Mouse (Mus musculus) heart, embryonic 12.5 days (tissue): Measurements from ENCODE around the gene Lmod3. TPM values are rescaled to one million over a fixed set of nuclear protein-coding genes. Genes with fewer than 3 reads are reported as not detected.
A peak's percentile ranks its signal among the peaks of the same experiment; 100 is the strongest.
"Not testable (repeated sequence)": the region's sequence is repeated elsewhere in the genome, so short reads cannot be mapped to it uniquely, and the experiment has no call there.

ENCODE experiments used
- ATAC-seq: fragments of 200-750 bp; cut with Nextera tagmentation; 2 replicates; pipeline ENCODE4 v1.8.0; 2017; ENCODE audit warnings: moderate TSS enrichment, moderate library complexity; ENCODE audit not compliant: insufficient number of reproducible peaks, low FRiP score
- H3K27ac ChIP-seq: fragments of 300-500 bp; sonication (generic); 2 replicates; pipeline ENCODE4 v1.5.1; 2016; ENCODE audit warnings: mild to moderate bottlenecking, moderate library complexity; ENCODE audit not compliant: poor library complexity, severe bottlenecking
- H3K27me3 ChIP-seq: fragments of 300-500 bp; sonication (generic); replicated peaks from 2 replicates; pipeline ENCODE4 v1.6.1; 2016; ENCODE audit warnings: mild to moderate bottlenecking, moderate library complexity
- H3K36me3 ChIP-seq: fragments of 300-500 bp; sonication (generic); 2 replicates; pipeline ENCODE4 v1.6.1; 2016; ENCODE audit warnings: mild to moderate bottlenecking, moderate library complexity
- H3K4me1 ChIP-seq: fragments of 300-500 bp; sonication (generic); replicated peaks from 2 replicates; pipeline ENCODE4 v1.6.1; 2016; ENCODE audit warnings: mild to moderate bottlenecking
- H3K4me2 ChIP-seq: fragments of 300-500 bp; sonication (generic); 2 replicates; pipeline ENCODE4 v1.6.1; 2016; ENCODE audit warnings: mild to moderate bottlenecking, moderate library complexity
- H3K4me3 ChIP-seq: fragments of 300-500 bp; sonication (generic); 2 replicates; pipeline ENCODE4 v1.5.1; 2016; ENCODE audit warnings: mild to moderate bottlenecking
- H3K9ac ChIP-seq: fragments of 300-500 bp; sonication (generic); 2 replicates; pipeline ENCODE4 v1.6.1; 2016; ENCODE audit warnings: mild to moderate bottlenecking, moderate library complexity
- H3K9me3 ChIP-seq: fragments of 300-500 bp; sonication (generic); replicated peaks from 2 replicates; pipeline ENCODE4 v1.6.1; 2016; ENCODE audit warnings: mild to moderate bottlenecking, moderate library complexity
- WGBS: fragments of 180-500 bp; shearing (Covaris S2); methylation state at CpG from one replicate; pipeline ENCODE4 v1.1.7; 2016; 5-methylcytosine and 5-hydroxymethylcytosine counted together
- polyA plus RNA-seq: library from polyadenylated mRNA; unstranded; fragments of >200 nt; fragmentation: Nextera tagmentation; extraction: Ambion mirVana; gene quantifications from 2 replicates; pipeline ENCODE4 v1.2.1, GENCODE M21; 2016

The Lmod3 gene
- polyA plus RNA-seq, 1 experiment from 2014 or later: 18.0 TPM

- WGBS: 84% methylated on average over 2 of the region's 2 CpGs
- not testable (repeated sequence) for H3K27ac ChIP-seq, H3K4me2 ChIP-seq, H3K27me3 ChIP-seq, H3K9ac ChIP-seq, ATAC-seq, H3K36me3 ChIP-seq, H3K9me3 ChIP-seq, H3K4me3 ChIP-seq
- peaks cover 16% of the 10 kb centered on the region; the same call in 1 of the 2 replicates for H3K4me1 ChIP-seq
Measured at GRCm38 (mm10) chr6:97259926-97260325, 7.4 kb upstream of the Lmod3 start.

GRCm38 (mm10) chr6:97258489-97258888, 5.9 kb upstream of the Lmod3 start:
- no peak overlapping the region for H3K9ac ChIP-seq
- no peak overlapping the region for H3K4me3 ChIP-seq
- 71% methylated on average over 1 of the region's 1 CpGs for WGBS
- peaks cover 12% of the 10 kb centered on the region; the same call in 1 of the 2 replicates for H3K4me1 ChIP-seq
- no peaks in the 10 kb centered on the region for H3K9me3 ChIP-seq
- no peak for ATAC-seq
- no peak overlapping the region for H3K4me2 ChIP-seq
- no peaks in the 10 kb centered on the region for H3K36me3 ChIP-seq
- H3K27me3 ChIP-seq: no peaks in the 10 kb centered on the region
- H3K27ac ChIP-seq: peak overlapping the region; percentile 1; the same call in 1 of the 2 replicates

- peak overlapping the region; percentile 67 for H3K9ac ChIP-seq
- no peak for ATAC-seq
- no peaks in the 10 kb centered on the region for H3K9me3 ChIP-seq
- H3K27me3 ChIP-seq: no peaks in the 10 kb centered on the region
- peaks cover 16% of the 10 kb centered on the region; the same call in 1 of the 2 replicates for H3K4me1 ChIP-seq
- peak overlapping the region; percentile 63 for H3K4me2 ChIP-seq
- H3K4me3 ChIP-seq: peak overlapping the region; percentile 45
- H3K27ac ChIP-seq: peak overlapping the region; percentile 91
- H3K36me3 ChIP-seq: peaks cover 8% of the 10 kb centered on the region; the same call in 1 of the 2 replicates
- 31% methylated on average over 5 of the region's 5 CpGs for WGBS
Measured at GRCm38 (mm10) chr6:97252086-97252485, 473 bp downstream of the Lmod3 start.

GRCm38 (mm10) chr6:97250966-97251365, 1.6 kb downstream of the Lmod3 start:
- Histone ChIP-seq H3K9me3 (no peaks in the 10 kb centered on the region), H3K4me3 (peak overlapping the region; percentile 45), H3K9ac (peak overlapping the region; percentile 47; the same call in 1 of the 2 replicates), H3K36me3 (peaks cover 8% of the 10 kb centered on the region; the same call in 1 of the 2 replicates), H3K4me2 (peak overlapping the region; percentile 63), H3K27me3 (no peaks in the 10 kb centered on the region), H3K27ac (no peak overlapping the region), H3K4me1 (peaks cover 16% of the 10 kb centered on the region; the same call in 1 of the 2 replicates)
- 33% methylated on average over 6 of the region's 6 CpGs for whole genome bisulfite sequencing
- ATAC-seq: no peak

- Histone ChIP-seq H3K36me3 (peaks cover 19% of the 10 kb centered on the region; the same call in 1 of the 2 replicates), H3K27me3 (no peaks in the 10 kb centered on the region), H3K9me3 (no peaks in the 10 kb centered on the region), H3K9ac (no peak overlapping the region), H3K4me2 (no peak overlapping the region), H3K4me1 (0 out of 2 replicates have a peak, but pooled peaks cover under 1% of the 10 kb centered on the region), H3K27ac (no peak overlapping the region), H3K4me3 (no peak overlapping the region)
- ATAC-seq: no peak
Measured at GRCm38 (mm10) chr6:97245200-97245599, 7.4 kb downstream of the Lmod3 start.

- Histone ChIP-seq H3K9ac (no peak overlapping the region), H3K4me3 (no peak overlapping the region), H3K36me3 (peaks cover 22% of the 10 kb centered on the region; the same call in 1 of the 2 replicates), H3K27me3 (no peaks in the 10 kb centered on the region), H3K27ac (no peak overlapping the region), H3K9me3 (peaks cover 5% of the 10 kb centered on the region; the same call in 1 of the 2 replicates), H3K4me2 (no peak overlapping the region), H3K4me1 (no peaks in the 10 kb centered on the region)
- 78% methylated on average over 4 of the region's 4 CpGs for WGBS
- no peak for ATAC-seq
Measured at GRCm38 (mm10) chr6:97242522-97242921, 10.0 kb downstream of the Lmod3 start.

- peaks cover 5% of the 10 kb centered on the region; the same call in 1 of the 2 replicates for H3K9me3 ChIP-seq
- no peak overlapping the region for H3K4me3 ChIP-seq
- no peaks in the 10 kb centered on the region for H3K27me3 ChIP-seq
- 79% methylated on average over 5 of the region's 5 CpGs for WGBS
- no peak overlapping the region for H3K27ac ChIP-seq
- 0 out of 2 replicates have a peak, but pooled peaks cover 3% of the 10 kb centered on the region for H3K4me1 ChIP-seq
- no peak for ATAC-seq
- H3K9ac ChIP-seq: no peak overlapping the region
- peaks cover 23% of the 10 kb centered on the region for H3K36me3 ChIP-seq
- no peak overlapping the region for H3K4me2 ChIP-seq
Measured at GRCm38 (mm10) chr6:97240092-97240491, 12.5 kb downstream of the Lmod3 start.

- Histone ChIP-seq H3K27ac (no peak overlapping the region), H3K9ac (no peak overlapping the region), H3K9me3 (peaks cover 5% of the 10 kb centered on the region; the same call in 1 of the 2 replicates), H3K27me3 (no peaks in the 10 kb centered on the region), H3K4me2 (no peak overlapping the region), H3K4me3 (no peak overlapping the region), H3K36me3 (peaks cover 27% of the 10 kb centered on the region), H3K4me1 (0 out of 2 replicates have a peak, but pooled peaks cover 3% of the 10 kb centered on the region)
- ATAC-seq: no peak
- WGBS: 88% methylated on average over 6 of the region's 6 CpGs
Measured at GRCm38 (mm10) chr6:97239360-97239759, 13.2 kb downstream of the Lmod3 start.

- Histone ChIP-seq H3K9me3 (peaks cover 5% of the 10 kb centered on the region; the same call in 1 of the 2 replicates), H3K4me1 (0 out of 2 replicates have a peak, but pooled peaks cover 3% of the 10 kb centered on the region), H3K36me3 (peaks cover 49% of the 10 kb centered on the region), H3K4me2 (no peak overlapping the region), H3K27ac (no peak overlapping the region), H3K4me3 (no peak overlapping the region), H3K9ac (no peak overlapping the region), H3K27me3 (no peaks in the 10 kb centered on the region)
- WGBS: 94% methylated on average over 5 of the region's 5 CpGs
- ATAC-seq: no peak
Measured at GRCm38 (mm10) chr6:97236088-97236487, 16.5 kb downstream of the Lmod3 start.

GRCm38 (mm10) chr6:97234911-97235668, 17.5 kb downstream of the Lmod3 start:
- Histone ChIP-seq H3K4me2 (no peak overlapping the region), H3K4me3 (no peak overlapping the region), H3K4me1 (0 out of 2 replicates have a peak, but pooled peaks cover 3% of the 10 kb centered on the region), H3K9me3 (peaks cover 5% of the 10 kb centered on the region; the same call in 1 of the 2 replicates), H3K36me3 (peaks cover 49% of the 10 kb centered on the region), H3K27ac (no peak overlapping the region), H3K9ac (no peak overlapping the region), H3K27me3 (no peaks in the 10 kb centered on the region)
- ATAC-seq: no peak
- 84% methylated on average over 7 of the region's 7 CpGs for WGBS

GRCm38 (mm10) chr6:97227067-97227847, 25.3 kb downstream of the Lmod3 start:
- ATAC-seq: no peak
- no peaks in the 10 kb centered on the region; the same call in 1 of the 2 replicates for H3K9me3 ChIP-seq
- no peak overlapping the region for H3K4me3 ChIP-seq
- H3K9ac ChIP-seq: no peak overlapping the region
- no peaks in the 10 kb centered on the region for H3K27me3 ChIP-seq
- WGBS: 93% methylated on average over 9 of the region's 9 CpGs
- H3K36me3 ChIP-seq: peaks cover 30% of the 10 kb centered on the region
- peaks cover 41% of the 10 kb centered on the region for H3K4me1 ChIP-seq
- no peak overlapping the region for H3K4me2 ChIP-seq
- H3K27ac ChIP-seq: no peak overlapping the region
